11 mouse cellular contexts compared by ENCODE assay signal in genomic region chr7:74376397-74377044, GRCm38 (mm10).
A peak's percentile ranks its signal among the peaks of the same experiment; 100 is the strongest.
DNase-seq lines count a peak whose midpoint lies in the region; ATAC-seq and TF ChIP-seq lines count a peak whose summit lies in the region.
"Had no signal": no experiment of that assay in that cellular context is flagged by ENCODE, and none has a peak within 500 bp of the region (broad histone marks: within the 10 kb centered on the region; RNA-seq: fewer than 3 reads in every experiment).

No protein-coding gene starts in this region.

- H3K27ac ChIP-seq in cerebellum, adult 2 months (ENCODE audit: insufficient read depth, low read length) = no peak overlapping the region
- H3K27ac ChIP-seq in hindbrain, embryonic 13.5 days = no peak overlapping the region
- H3K27ac ChIP-seq: macrophage had no signal

- no peaks in the 10 kb centered on the region for H3K9me3 ChIP-seq in hindbrain, embryonic 13.5 days

- 23% methylated on average over 12 of the region's 12 CpGs for WGBS in cerebellum, adult 2 months
- 73% methylated on average over 12 of the region's 12 CpGs for WGBS in hindbrain, embryonic 13.5 days

- TF ChIP-seq POLR2A in cerebellum, adult 2 months (IDR thresholded peaks at IDR 0.05; ENCODE audit: borderline replicate concordance, insufficient read depth, low read length) = no peak

- H3K9ac ChIP-seq in hindbrain, embryonic 13.5 days = no peak overlapping the region

- peak; percentile 47 to 69 for DNase-seq in cerebellum, adult 2 months
- DNase-seq in cerebellum, adult 11 months = no peak
- peak; percentile 53 to 63 for DNase-seq in left cerebral cortex, adult 18-20 months (ENCODE audit: low spot score in 2 of 2)
- no peak for DNase-seq in left cerebral cortex, adult 11 months (ENCODE audit: low spot score)
- peak; percentile 68 to 77 for DNase-seq in kidney, adult 8-10 months
- peak; percentile 22 for DNase-seq in right cerebral cortex, postnatal 14 days
- DNase-seq in ovary, postnatal 14 days (ENCODE audit: low spot score) = no peak
- DNase-seq: cerebellum, postnatal 36 days had no signal

- no peak for ATAC-seq in hindbrain, embryonic 13.5 days (ENCODE audit: low FRiP score)
- ATAC-seq: forebrain, embryonic 16.5 days had no signal

- peaks cover 40% of the 10 kb centered on the region for H3K4me1 ChIP-seq in cerebellum, adult 2 months (ENCODE audit: control insufficient read depth, insufficient read depth, low read length)
- H3K4me1 ChIP-seq in hindbrain, embryonic 13.5 days (replicated peaks) = peaks cover 10% of the 10 kb centered on the region

- no peaks in the 10 kb centered on the region for H3K27me3 ChIP-seq in cerebellum, adult 2 months (ENCODE audit: control insufficient read depth, insufficient read depth, low read length)
- H3K27me3 ChIP-seq in hindbrain, embryonic 13.5 days = no peaks in the 10 kb centered on the region

- H3K4me3 ChIP-seq in cerebellum, adult 2 months (replicated peaks; ENCODE audit: insufficient read depth, low read depth, low read length) = no peak overlapping the region
- no peak overlapping the region for H3K4me3 ChIP-seq in hindbrain, embryonic 13.5 days

- TF ChIP-seq CTCF in cerebellum, adult 2 months (IDR thresholded peaks at IDR 0.05; ENCODE audit: borderline replicate concordance, insufficient read depth, low read depth, low read length) = no peak

- H3K4me2 ChIP-seq in hindbrain, embryonic 13.5 days = no peak overlapping the region

- no peaks in the 10 kb centered on the region for H3K36me3 ChIP-seq in hindbrain, embryonic 13.5 days

Comparison
In these comparisons a context has a peak if more than half of its experiments do, and no peak if none do; other contexts are left out.
1. DNase-seq: peak in cerebellum, adult 2 months (2 of 2), left cerebral cortex, adult 18-20 months (2 of 2), kidney, adult 8-10 months (2 of 2) and right cerebral cortex, postnatal 14 days (single experiment); none in cerebellum, adult 11 months (single experiment), left cerebral cortex, adult 11 months (single experiment) and ovary, postnatal 14 days (single experiment).